Mouse (Mus musculus): ENCODE results near the gene Caprin1. TPM values are rescaled to one million over a fixed set of nuclear protein-coding genes. Genes with fewer than 3 reads are reported as not detected.
A peak's percentile ranks its signal among the peaks of the same experiment; 100 is the strongest.

The Caprin1 gene
- total RNA-seq (2021), result 100 to 1,000 TPM; 308 to 313 TPM
- long read RNA-seq, full-length matches to known transcripts, result 135 of 230 reads
- long read RNA-seq, partial matches to known transcripts, result 73 of 230 reads
- long read RNA-seq, other reads (novel, unspliced or antisense), result 22 of 230 reads

GRCm38 (mm10) chr2:103797491-103798009, at the start of gene Caprin1:
TSS of gene Caprin1 (minus strand) at chr2:103797649.
- DNase-seq (ENCODE audit: low spot score in 2 of 2), result peak; percentile 93 to 96

- no peak for DNase-seq (ENCODE audit: low spot score in 2 of 2)
Observed at GRCm38 (mm10) chr2:103846875-103847274, 49.4 kb upstream of the Caprin1 start.

GRCm38 (mm10) chr2:103846271-103846670, 48.8 kb upstream of the Caprin1 start:
- no peak for DNase-seq (ENCODE audit: low spot score in 2 of 2)

- no peak for DNase-seq (ENCODE audit: low spot score in 2 of 2)
Observed at GRCm38 (mm10) chr2:103844016-103844415, 46.6 kb upstream of the Caprin1 start.

GRCm38 (mm10) chr2:103843321-103843720, 45.9 kb upstream of the Caprin1 start:
- no peak for DNase-seq (ENCODE audit: low spot score in 2 of 2)

GRCm38 (mm10) chr2:103842299-103842698, 44.9 kb upstream of the Caprin1 start:
- DNase-seq (ENCODE audit: low spot score in 2 of 2), result no peak

GRCm38 (mm10) chr2:103838483-103838882, 41.0 kb upstream of the Caprin1 start:
- DNase-seq (ENCODE audit: low spot score in 2 of 2), result no peak

- no peak for DNase-seq (ENCODE audit: low spot score in 2 of 2)
Observed at GRCm38 (mm10) chr2:103837166-103837565, 39.7 kb upstream of the Caprin1 start.

GRCm38 (mm10) chr2:103835614-103836395, 38.4 kb upstream of the Caprin1 start:
- DNase-seq (ENCODE audit: low spot score in 2 of 2), result no peak

- no peak for DNase-seq (ENCODE audit: low spot score in 2 of 2)
Observed at GRCm38 (mm10) chr2:103833816-103834445, 36.5 kb upstream of the Caprin1 start.

GRCm38 (mm10) chr2:103832899-103833298, 35.5 kb upstream of the Caprin1 start:
- DNase-seq (ENCODE audit: low spot score in 2 of 2), result no peak

- DNase-seq (ENCODE audit: low spot score in 2 of 2), result no peak
Observed at GRCm38 (mm10) chr2:103828900-103829299, 31.5 kb upstream of the Caprin1 start.

GRCm38 (mm10) chr2:103824916-103825315, 27.5 kb upstream of the Caprin1 start:
- DNase-seq (ENCODE audit: low spot score in 2 of 2), result no peak

- no peak for DNase-seq (ENCODE audit: low spot score in 2 of 2)
Observed at GRCm38 (mm10) chr2:103822560-103822959, 25.1 kb upstream of the Caprin1 start.

- DNase-seq (ENCODE audit: low spot score in 2 of 2), result no peak
Observed at GRCm38 (mm10) chr2:103817145-103817895, 19.9 kb upstream of the Caprin1 start.

GRCm38 (mm10) chr2:103815976-103816375, 18.5 kb upstream of the Caprin1 start:
- no peak for DNase-seq (ENCODE audit: low spot score in 2 of 2)

- DNase-seq (ENCODE audit: low spot score in 2 of 2), result no peak
Observed at GRCm38 (mm10) chr2:103811465-103812191, 14.2 kb upstream of the Caprin1 start.

GRCm38 (mm10) chr2:103810412-103810811, 13.0 kb upstream of the Caprin1 start:
- no peak for DNase-seq (ENCODE audit: low spot score in 2 of 2)

- no peak for DNase-seq (ENCODE audit: low spot score in 2 of 2)
Observed at GRCm38 (mm10) chr2:103808466-103808865, 11.0 kb upstream of the Caprin1 start.

- no peak for DNase-seq (ENCODE audit: low spot score in 2 of 2)
Observed at GRCm38 (mm10) chr2:103803770-103804530, 6.5 kb upstream of the Caprin1 start.

Measured in layer of hippocampus, adult 18-20 months (tissue).